ENCODE assay signal across 7 mouse cellular contexts in genomic region chr6:113046041-113046975, GRCm38 (mm10). TPM values are rescaled to one million over a fixed set of nuclear protein-coding genes. Genes with fewer than 3 reads are reported as not detected.
DNase-seq lines count a peak whose midpoint lies in the region; ATAC-seq lines count a peak whose summit lies in the region.

TSS of gene Thumpd3 (plus strand) at chr6:113046225.

- peak within 1 kb of the TSS; percentile 87 for H3K4me2 ChIP-seq in embryonic facial prominence, embryonic 11.5 days (ENCODE audit: low read depth, low read length)
- peak within 1 kb of the TSS; percentile 88 for H3K4me2 ChIP-seq in limb, embryonic 11.5 days (ENCODE audit: low read depth, severe bottlenecking)
- peak within 1 kb of the TSS; percentile 99 for H3K4me2 ChIP-seq in midbrain, embryonic 14.5 days (ENCODE audit: low read length)

- peak within 1 kb of the TSS; percentile 82 for H3K4me3 ChIP-seq in embryonic facial prominence, embryonic 11.5 days (ENCODE audit: low read depth, low read length)
- peak within 1 kb of the TSS; percentile 63 for H3K4me3 ChIP-seq in limb, embryonic 11.5 days (ENCODE audit: low read depth, low read length)
- peak within 1 kb of the TSS; percentile 77 for H3K4me3 ChIP-seq in midbrain, embryonic 14.5 days (replicated peaks; ENCODE audit: low read depth, low read length)

- peak; percentile 99 for DNase-seq in adrenal gland, postnatal 14 days
- DNase-seq in embryonic facial prominence, embryonic 11.5 days (ENCODE audit: low spot score), result peak; percentile 99
- peak; percentile 100 for DNase-seq in heart, adult 11 months
- peak; percentile 94 for DNase-seq in kidney, adult 18-20 months
- DNase-seq in limb, embryonic 11.5 days (ENCODE audit: low spot score), result peak; percentile 99
- DNase-seq in midbrain, embryonic 14.5 days, result peak; percentile 99
- peak; percentile 93 for DNase-seq in spleen, adult 18-20 months

- H3K36me3 ChIP-seq in embryonic facial prominence, embryonic 11.5 days (replicated peaks; ENCODE audit: control insufficient read depth, insufficient read depth, low read depth, low read length), result no peaks in the 10 kb centered on the region
- H3K36me3 ChIP-seq in limb, embryonic 11.5 days (ENCODE audit: control insufficient read depth, insufficient read depth, low read length), result 0 out of 2 replicates have a peak, but pooled peaks cover 6% of the 10 kb centered on the region
- H3K36me3 ChIP-seq in midbrain, embryonic 14.5 days (ENCODE audit: control insufficient read depth, insufficient read depth, low read length), result peaks cover 23% of the 10 kb centered on the region

- peak within 1 kb of the TSS; percentile 86 for H3K9ac ChIP-seq in embryonic facial prominence, embryonic 11.5 days (replicated peaks; ENCODE audit: low read length)
- peak within 1 kb of the TSS; percentile 75 for H3K9ac ChIP-seq in limb, embryonic 11.5 days (ENCODE audit: low read length)
- H3K9ac ChIP-seq in midbrain, embryonic 14.5 days (replicated peaks; ENCODE audit: low read length), result peak within 1 kb of the TSS; percentile 74

- no peaks in the 10 kb centered on the region; the same call in 1 of the 2 replicates for H3K4me1 ChIP-seq in embryonic facial prominence, embryonic 11.5 days (ENCODE audit: control insufficient read depth, insufficient read depth, low read length)
- H3K4me1 ChIP-seq in limb, embryonic 11.5 days (ENCODE audit: control insufficient read depth, insufficient read depth, low read length), result peaks cover 3% of the 10 kb centered on the region; the same call in 1 of the 2 replicates
- peaks cover 13% of the 10 kb centered on the region for H3K4me1 ChIP-seq in midbrain, embryonic 14.5 days (ENCODE audit: control insufficient read depth, insufficient read depth, low read length)

- WGBS in embryonic facial prominence, embryonic 11.5 days, result 1% methylated on average over 59 of the region's 59 CpGs
- under 1% methylated on average over 59 of the region's 59 CpGs for WGBS in limb, embryonic 11.5 days
- under 1% methylated on average over 59 of the region's 59 CpGs for WGBS in midbrain, embryonic 14.5 days

- peak; percentile 99 for ATAC-seq in embryonic facial prominence, embryonic 11.5 days (replicated peaks; ENCODE audit: insufficient number of reproducible peaks, low FRiP score, low TSS enrichment, low read depth)
- peak; percentile 99 for ATAC-seq in limb, embryonic 11.5 days (ENCODE audit: insufficient number of reproducible peaks, low FRiP score, low TSS enrichment, low read depth)
- peak; percentile 100 for ATAC-seq in midbrain, embryonic 14.5 days (ENCODE audit: low FRiP score, low TSS enrichment)

- H3K27ac ChIP-seq in embryonic facial prominence, embryonic 11.5 days (replicated peaks; ENCODE audit: low read depth, low read length), result peak within 1 kb of the TSS; percentile 81
- peak within 1 kb of the TSS; percentile 75 for H3K27ac ChIP-seq in limb, embryonic 11.5 days (replicated peaks; ENCODE audit: low read depth, low read length)
- peak within 1 kb of the TSS; percentile 85 for H3K27ac ChIP-seq in midbrain, embryonic 14.5 days (replicated peaks; ENCODE audit: low read depth, low read length)

- H3K27me3 ChIP-seq in embryonic facial prominence, embryonic 11.5 days (ENCODE audit: control insufficient read depth, insufficient read depth, low read length), result no peaks in the 10 kb centered on the region
- H3K27me3 ChIP-seq in limb, embryonic 11.5 days (ENCODE audit: control insufficient read depth, insufficient read depth, low read length), result no peaks in the 10 kb centered on the region
- no peaks in the 10 kb centered on the region for H3K27me3 ChIP-seq in midbrain, embryonic 14.5 days (ENCODE audit: control insufficient read depth, insufficient read depth, low read length)

- H3K9me3 ChIP-seq in embryonic facial prominence, embryonic 11.5 days (replicated peaks; ENCODE audit: control insufficient read depth, low read length), result no peaks in the 10 kb centered on the region
- H3K9me3 ChIP-seq in limb, embryonic 11.5 days (ENCODE audit: control insufficient read depth, low read length), result no peaks in the 10 kb centered on the region
- no peaks in the 10 kb centered on the region for H3K9me3 ChIP-seq in midbrain, embryonic 14.5 days (ENCODE audit: control insufficient read depth, low read length)

RNA-seq across cellular contexts. Expression of gene Thumpd3, which starts in this region (rescaled TPM):
- total RNA-seq in adrenal gland, postnatal 14 days (2021), result 35.2 and 36.2 TPM in 2 replicates
- 51.6 and 52.4 TPM in 2 replicates for polyA plus RNA-seq in embryonic facial prominence, embryonic 11.5 days (2014; fragmentation: Nextera tagmentation; extraction: Ambion mirVana)
- 40.9 and 42.4 TPM in 2 replicates for polyA plus RNA-seq in limb, embryonic 11.5 days (2014; fragmentation: Nextera tagmentation; extraction: Ambion mirVana)
- polyA plus RNA-seq in midbrain, embryonic 14.5 days (2014; fragmentation: Nextera tagmentation; extraction: Ambion mirVana), result 48.3 and 50.0 TPM in 2 replicates

Comparison
In these comparisons a context has a peak if more than half of its experiments do, and no peak if none do; other contexts are left out.
1. Peak in every context shown above with its lines: DNase-seq, ATAC-seq, H3K4me3 ChIP-seq and H3K27ac ChIP-seq.